Mouse (Mus musculus): Measurements from ENCODE around the gene Dusp13.

Gene Dusp13

GRCm38 (mm10) chr14:21703255-21703654, 47.7 kb downstream of the Dusp13 start:
- no peak for DNase-seq (ENCODE audit: low read depth)

GRCm38 (mm10) chr14:21702691-21703090, 48.3 kb downstream of the Dusp13 start:
- no peak for DNase-seq (ENCODE audit: low read depth)

- no peak for DNase-seq (ENCODE audit: low read depth)
These were observed 54.7 kb downstream of the Dusp13 start for GRCm38 (mm10) chr14:21696186-21696830.

- no peak for DNase-seq (ENCODE audit: low read depth)
These were observed 56.0 kb downstream of the Dusp13 start for GRCm38 (mm10) chr14:21695020-21695419.

GRCm38 (mm10) chr14:21691070-21691469, 59.9 kb downstream of the Dusp13 start:
- DNase-seq (ENCODE audit: low read depth), result no peak

- DNase-seq (ENCODE audit: low read depth), result no peak
These were observed 64.4 kb downstream of the Dusp13 start for GRCm38 (mm10) chr14:21686376-21687279.

- DNase-seq (ENCODE audit: low read depth), result no peak
These were observed 65.4 kb downstream of the Dusp13 start for GRCm38 (mm10) chr14:21685411-21686146.

GRCm38 (mm10) chr14:21683834-21684233, 67.1 kb downstream of the Dusp13 start:
- no peak for DNase-seq (ENCODE audit: low read depth)
